Mouse (Mus musculus): Measurements from ENCODE around the gene Pard6b. TPM values are rescaled to one million over a fixed set of nuclear protein-coding genes. Genes with fewer than 3 reads are reported as not detected.

Pard6b gene
- polyA plus RNA-seq, 1 experiment from 2014 or later: 5.3 TPM

- Histone ChIP-seq H3K27me3 (peaks cover 9% of the 10 kb centered on the region), H3K36me3 (no peaks in the 10 kb centered on the region), H3K4me2 (no peak overlapping the region), H3K9ac (no peak overlapping the region), H3K4me1 (replicated peaks) (peaks cover 31% of the 10 kb centered on the region), H3K4me3 (no peak overlapping the region), H3K27ac (no peak overlapping the region), H3K9me3 (replicated peaks) (no peaks in the 10 kb centered on the region)
- no peak for ATAC-seq (replicated peaks; ENCODE audit: insufficient number of reproducible peaks, insufficient read depth, low FRiP score, low read depth)
- WGBS: 61% methylated on average over 2 of the region's 2 CpGs
Observed at GRCm38 (mm10) chr2:168083593-168083992, 2.8 kb downstream of the Pard6b start.

- Histone ChIP-seq H3K36me3 (no peaks in the 10 kb centered on the region), H3K27ac (no peak overlapping the region), H3K4me3 (no peak overlapping the region), H3K9ac (no peak overlapping the region), H3K9me3 (replicated peaks) (no peaks in the 10 kb centered on the region), H3K4me1 (replicated peaks) (peaks cover 30% of the 10 kb centered on the region), H3K4me2 (no peak overlapping the region), H3K27me3 (0 out of 2 replicates have a peak, but pooled peaks cover 8% of the 10 kb centered on the region)
- no peak for ATAC-seq (replicated peaks; ENCODE audit: insufficient number of reproducible peaks, insufficient read depth, low FRiP score, low read depth)
- 92% methylated on average over 7 of the region's 7 CpGs for WGBS
Observed at GRCm38 (mm10) chr2:168084228-168084627, 3.4 kb downstream of the Pard6b start.

DNA sequence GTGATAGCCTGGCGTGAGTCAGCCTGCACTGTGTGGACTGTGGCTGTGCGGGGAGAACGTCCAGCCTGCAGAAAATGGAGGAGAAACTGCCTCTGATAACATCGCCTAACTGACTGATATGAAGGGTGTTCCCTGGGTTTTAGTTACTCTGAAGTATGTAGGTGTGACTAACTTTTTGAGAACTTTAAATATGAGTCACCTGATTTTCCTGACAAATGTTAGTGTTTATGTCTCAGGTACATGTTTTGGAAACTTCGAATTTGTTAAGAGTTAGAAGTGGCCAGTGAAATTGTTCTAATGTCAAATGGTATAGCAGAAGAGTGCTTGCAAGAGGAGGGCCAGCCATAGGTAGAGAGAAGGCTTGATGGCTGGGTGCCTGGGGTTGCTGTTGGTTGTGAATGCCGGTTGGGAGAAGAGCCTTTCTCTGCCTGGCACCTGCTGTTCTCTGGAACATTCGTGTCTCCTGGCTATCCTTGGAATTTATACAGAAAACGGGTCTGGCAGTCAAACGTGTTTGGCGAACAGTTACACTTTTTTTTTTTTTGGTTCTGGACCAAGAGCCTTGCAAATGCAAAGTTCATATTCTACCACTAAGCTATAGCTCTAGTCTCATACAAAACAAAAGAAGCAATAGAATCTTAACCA lies 4.9 kb downstream of the Pard6b start:
- ATAC-seq (replicated peaks; ENCODE audit: insufficient number of reproducible peaks, insufficient read depth, low FRiP score, low read depth): no peak
- Histone ChIP-seq H3K4me1 (replicated peaks) (peaks cover 23% of the 10 kb centered on the region), H3K4me3 (no peak overlapping the region), H3K27ac (no peak overlapping the region), H3K36me3 (no peaks in the 10 kb centered on the region), H3K9me3 (replicated peaks) (no peaks in the 10 kb centered on the region), H3K27me3 (0 out of 2 replicates have a peak, but pooled peaks cover 8% of the 10 kb centered on the region), H3K9ac (no peak overlapping the region), H3K4me2 (no peak overlapping the region)
- WGBS: 50% methylated on average over 10 of the region's 10 CpGs

GRCm38 (mm10) chr2:168086318-168086717 lies 5.5 kb downstream of the Pard6b start:
- 52% methylated on average over 6 of the region's 6 CpGs for WGBS
- no peak overlapping the region for H3K9ac ChIP-seq
- H3K27me3 ChIP-seq: 0 out of 2 replicates have a peak, but pooled peaks cover 3% of the 10 kb centered on the region
- no peak overlapping the region for H3K4me2 ChIP-seq
- H3K4me3 ChIP-seq: no peak overlapping the region
- no peaks in the 10 kb centered on the region for H3K36me3 ChIP-seq
- peaks cover 23% of the 10 kb centered on the region for H3K4me1 ChIP-seq (replicated peaks)
- H3K9me3 ChIP-seq (replicated peaks): no peaks in the 10 kb centered on the region
- no peak overlapping the region for H3K27ac ChIP-seq
- ATAC-seq (replicated peaks; ENCODE audit: insufficient number of reproducible peaks, insufficient read depth, low FRiP score, low read depth): no peak

GRCm38 (mm10) chr2:168086839-168087238 lies 6.0 kb downstream of the Pard6b start:
- H3K36me3 ChIP-seq: no peaks in the 10 kb centered on the region
- H3K4me3 ChIP-seq: no peak overlapping the region
- WGBS: 81% methylated on average over 9 of the region's 9 CpGs
- H3K27me3 ChIP-seq: 0 out of 2 replicates have a peak, but pooled peaks cover 3% of the 10 kb centered on the region
- peaks cover 23% of the 10 kb centered on the region for H3K4me1 ChIP-seq (replicated peaks)
- H3K9ac ChIP-seq: no peak overlapping the region
- no peak overlapping the region for H3K27ac ChIP-seq
- ATAC-seq (replicated peaks; ENCODE audit: insufficient number of reproducible peaks, insufficient read depth, low FRiP score, low read depth): no peak
- H3K9me3 ChIP-seq (replicated peaks): no peaks in the 10 kb centered on the region
- no peak overlapping the region for H3K4me2 ChIP-seq

DNA sequence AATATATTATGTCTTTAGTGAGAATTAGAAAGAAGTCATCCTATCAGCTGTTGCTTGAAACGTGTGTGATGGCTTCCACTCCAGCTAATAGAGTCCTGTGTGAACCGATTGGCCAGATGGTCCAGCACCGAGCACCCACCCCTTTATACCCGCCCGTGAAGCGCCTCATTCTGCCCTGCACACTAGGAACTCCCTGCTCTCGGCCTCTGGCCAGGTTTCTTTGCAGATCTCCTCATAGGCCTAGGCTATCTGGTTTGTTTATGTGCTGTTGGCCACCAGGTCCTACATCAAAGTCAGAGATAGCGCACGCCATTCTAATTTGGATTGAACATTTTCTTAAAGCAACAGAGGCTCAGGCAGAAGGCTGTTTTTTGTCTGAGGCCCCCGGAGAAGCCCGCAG lies 10.8 kb downstream of the Pard6b start:
- H3K9ac ChIP-seq: no peak overlapping the region

GRCm38 (mm10) chr2:168093077-168093476 lies 12.3 kb downstream of the Pard6b start:
- no peaks in the 10 kb centered on the region for H3K9me3 ChIP-seq (replicated peaks)
- H3K27ac ChIP-seq: no peak overlapping the region
- H3K4me3 ChIP-seq: no peak overlapping the region
- ATAC-seq (replicated peaks; ENCODE audit: insufficient number of reproducible peaks, insufficient read depth, low FRiP score, low read depth): no peak
- H3K27me3 ChIP-seq: no peaks in the 10 kb centered on the region
- WGBS: 90% methylated on average over 4 of the region's 4 CpGs
- no peak overlapping the region for H3K9ac ChIP-seq
- H3K36me3 ChIP-seq: no peaks in the 10 kb centered on the region
- H3K4me1 ChIP-seq (replicated peaks): peaks cover 34% of the 10 kb centered on the region
- no peak overlapping the region for H3K4me2 ChIP-seq

More for the DNA sequence above, 10.8 kb downstream of the Pard6b start:
- 45% methylated on average over 11 of the region's 11 CpGs for WGBS
- Histone ChIP-seq H3K9me3 (replicated peaks) (no peaks in the 10 kb centered on the region), H3K27ac (peak overlapping the region; percentile 41; the same call in 1 of the 2 replicates), H3K27me3 (no peaks in the 10 kb centered on the region), H3K4me2 (no peak overlapping the region), H3K4me1 (replicated peaks) (peaks cover 30% of the 10 kb centered on the region), H3K36me3 (no peaks in the 10 kb centered on the region), H3K4me3 (no peak overlapping the region)
- peak; percentile 71; the same call in 1 of the 2 replicates for ATAC-seq (replicated peaks; ENCODE audit: insufficient number of reproducible peaks, insufficient read depth, low FRiP score, low read depth)

DNA sequence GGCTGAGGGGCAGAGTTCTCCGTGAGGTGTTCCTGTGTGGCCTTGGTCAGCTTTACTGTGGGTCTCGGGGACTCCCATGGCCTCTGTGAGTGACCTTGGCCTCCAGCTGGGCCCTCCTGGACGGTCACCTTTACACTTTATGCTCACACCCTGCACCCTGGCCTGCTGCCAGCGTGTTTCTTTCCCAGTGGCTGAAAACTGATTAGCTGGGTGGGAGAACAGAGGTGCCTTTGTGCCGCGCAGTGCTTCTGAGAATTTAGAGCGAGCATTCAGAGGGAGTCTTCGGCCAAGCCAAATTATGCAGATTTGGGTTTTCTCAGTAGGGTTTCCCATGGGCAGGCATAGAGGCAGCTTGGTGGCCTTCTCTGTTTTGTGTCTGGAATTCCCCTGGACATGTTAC lies 14.3 kb downstream of the Pard6b start:
- Histone ChIP-seq H3K4me1 (replicated peaks) (peaks cover 34% of the 10 kb centered on the region), H3K36me3 (peaks cover 12% of the 10 kb centered on the region), H3K9me3 (replicated peaks) (no peaks in the 10 kb centered on the region), H3K27ac (peak overlapping the region; percentile 83), H3K9ac (no peak overlapping the region), H3K27me3 (no peaks in the 10 kb centered on the region), H3K4me3 (no peak overlapping the region), H3K4me2 (peak overlapping the region; percentile 1; the same call in 1 of the 2 replicates)
- 33% methylated on average over 8 of the region's 8 CpGs for WGBS
- ATAC-seq (replicated peaks; ENCODE audit: insufficient number of reproducible peaks, insufficient read depth, low FRiP score, low read depth): no peak

DNA sequence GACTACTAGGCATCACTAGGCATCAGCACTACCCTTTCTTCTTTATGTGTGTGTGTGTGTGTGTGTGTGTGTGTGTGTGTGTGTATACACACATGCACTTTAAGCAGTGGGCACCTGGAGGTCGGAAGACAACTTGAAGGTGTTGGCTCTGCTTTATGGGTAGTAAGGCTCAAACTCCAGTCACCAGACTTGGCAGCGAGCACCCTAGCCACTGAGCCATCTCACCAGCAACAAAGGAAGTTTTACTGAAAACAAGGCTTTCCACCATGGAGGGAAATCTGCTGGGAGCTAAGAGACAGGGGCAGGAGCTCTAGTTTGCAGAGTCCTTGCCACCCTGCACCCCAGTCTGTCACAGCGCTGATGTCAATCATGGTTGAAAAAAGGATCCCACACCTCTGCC lies 15.7 kb downstream of the Pard6b start:
- Histone ChIP-seq H3K27ac (no peak overlapping the region), H3K9me3 (replicated peaks) (no peaks in the 10 kb centered on the region), H3K4me1 (replicated peaks) (peaks cover 31% of the 10 kb centered on the region), H3K36me3 (peaks cover 12% of the 10 kb centered on the region), H3K4me2 (no peak overlapping the region), H3K27me3 (no peaks in the 10 kb centered on the region), H3K4me3 (no peak overlapping the region), H3K9ac (no peak overlapping the region)
- WGBS: 81% methylated on average over 3 of the region's 3 CpGs
- ATAC-seq (replicated peaks; ENCODE audit: insufficient number of reproducible peaks, insufficient read depth, low FRiP score, low read depth): no peak

- no peak; the same call in 1 of the 2 replicates for ATAC-seq (replicated peaks; ENCODE audit: insufficient number of reproducible peaks, insufficient read depth, low FRiP score, low read depth)
- Histone ChIP-seq H3K9ac (no peak overlapping the region), H3K4me2 (no peak overlapping the region), H3K4me3 (no peak overlapping the region), H3K27ac (no peak overlapping the region), H3K27me3 (no peaks in the 10 kb centered on the region), H3K4me1 (replicated peaks) (peaks cover 26% of the 10 kb centered on the region), H3K36me3 (peaks cover 12% of the 10 kb centered on the region), H3K9me3 (replicated peaks) (no peaks in the 10 kb centered on the region)
- WGBS: 34% methylated on average over 6 of the region's 6 CpGs
Observed at GRCm38 (mm10) chr2:168098040-168098439, 17.2 kb downstream of the Pard6b start.

DNA sequence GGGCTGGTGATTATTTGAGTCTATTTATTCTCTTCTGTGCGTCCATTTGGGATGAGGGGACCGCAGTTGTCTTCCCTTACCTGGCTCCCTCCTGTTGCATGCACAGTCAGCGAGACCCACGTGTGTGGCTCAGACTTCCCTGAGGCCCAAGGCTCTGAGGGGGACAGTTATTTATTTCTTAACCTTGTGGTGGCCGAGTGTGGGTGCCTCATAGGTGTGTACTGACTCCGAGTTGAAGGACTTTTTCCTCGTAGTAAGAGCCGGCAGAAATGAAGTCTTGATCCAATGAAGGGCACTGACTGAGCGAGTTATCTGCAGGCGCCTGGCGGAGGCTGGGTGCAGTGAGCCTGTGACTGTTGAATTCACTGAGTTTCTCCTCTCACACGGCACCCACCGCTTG lies 19.2 kb downstream of the Pard6b start:
- H3K27ac ChIP-seq: no peak overlapping the region
- H3K4me3 ChIP-seq: no peak overlapping the region
- no peak for ATAC-seq (replicated peaks; ENCODE audit: insufficient number of reproducible peaks, insufficient read depth, low FRiP score, low read depth)
- H3K9ac ChIP-seq: no peak overlapping the region
- H3K36me3 ChIP-seq: peaks cover 12% of the 10 kb centered on the region
- H3K4me1 ChIP-seq (replicated peaks): peaks cover 17% of the 10 kb centered on the region
- no peaks in the 10 kb centered on the region for H3K9me3 ChIP-seq (replicated peaks)
- H3K27me3 ChIP-seq: no peaks in the 10 kb centered on the region
- WGBS: 73% methylated on average over 13 of the region's 13 CpGs
- H3K4me2 ChIP-seq: no peak overlapping the region

GRCm38 (mm10) chr2:168101805-168102204 lies 21.0 kb downstream of the Pard6b start:
- Histone ChIP-seq H3K27me3 (no peaks in the 10 kb centered on the region), H3K27ac (no peak overlapping the region), H3K36me3 (peaks cover 12% of the 10 kb centered on the region), H3K4me3 (no peak overlapping the region), H3K9ac (no peak overlapping the region), H3K9me3 (replicated peaks) (no peaks in the 10 kb centered on the region), H3K4me1 (replicated peaks) (peaks cover 5% of the 10 kb centered on the region), H3K4me2 (no peak overlapping the region)
- no peak for ATAC-seq (replicated peaks; ENCODE audit: insufficient number of reproducible peaks, insufficient read depth, low FRiP score, low read depth)
- 82% methylated on average over 5 of the region's 5 CpGs for WGBS

Measured in heart, embryonic 15.5 days (tissue).